Mouse (Mus musculus) forebrain, embryonic 16.5 days (tissue): ENCODE measurements around the gene Mcee. TPM values are rescaled to one million over a fixed set of nuclear protein-coding genes. Genes with fewer than 3 reads are reported as not detected.

Experiments used
- ATAC-seq: fragments of 200-750 bp; cut with Nextera tagmentation; 2 replicates; pipeline ENCODE4 v1.8.0; 2017; ENCODE audit warnings: mild to moderate bottlenecking, moderate library complexity
- H3K27ac ChIP-seq: fragments of 300-500 bp; sonication (generic); 2 replicates; pipeline ENCODE4 v1.5.1; 2014; ENCODE audit warnings: low read length, control low read depth
- H3K27me3 ChIP-seq: fragments of 300-500 bp; sonication (generic); replicated peaks from 2 replicates; pipeline ENCODE4 v1.6.1; 2014; ENCODE audit warnings: low read length; ENCODE audit not compliant: control insufficient read depth, insufficient read depth
- H3K36me3 ChIP-seq: fragments of 300-500 bp; sonication (generic); 2 replicates; pipeline ENCODE4 v1.6.1; 2014; ENCODE audit not compliant: control insufficient read depth, insufficient read depth
- H3K4me1 ChIP-seq: fragments of 300-500 bp; sonication (generic); replicated peaks from 2 replicates; pipeline ENCODE4 v1.6.1; 2014; ENCODE audit warnings: low read length; ENCODE audit not compliant: control insufficient read depth, insufficient read depth
- H3K4me2 ChIP-seq: fragments of 300-500 bp; sonication (generic); 2 replicates; pipeline ENCODE4 v1.6.1; 2014; ENCODE audit warnings: mild to moderate bottlenecking, low read length, control low read depth
- H3K4me3 ChIP-seq: fragments of 300-500 bp; sonication (generic); replicated peaks from 2 replicates; pipeline ENCODE4 v1.5.1; 2014; ENCODE audit warnings: mild to moderate bottlenecking, low read length, control low read depth
- H3K9ac ChIP-seq: fragments of 300-500 bp; sonication (generic); replicated peaks from 2 replicates; pipeline ENCODE4 v1.6.1; 2014; ENCODE audit warnings: low read depth, low read length, control low read depth
- H3K9me3 ChIP-seq: fragments of 300-500 bp; sonication (generic); 2 replicates; pipeline ENCODE4 v1.6.1; 2016; ENCODE audit warnings: low read length; ENCODE audit not compliant: control insufficient read depth
- WGBS: fragments of 180-500 bp; shearing (Covaris S2); extraction: QIAGEN DNeasy Blood & Tissue Kit; methylation state at CpG from one replicate; pipeline ENCODE4 v1.1.7; 2014; 5-methylcytosine and 5-hydroxymethylcytosine counted together
- polyA plus RNA-seq: library from polyadenylated mRNA; unstranded; fragments of >200 nt; fragmentation: Nextera tagmentation; extraction: Ambion mirVana; gene quantifications from 2 replicates; pipeline ENCODE4 v1.2.1, GENCODE M21; 2015

Gene Mcee
- polyA plus RNA-seq, 1 experiment from 2014 or later = 31.6 TPM

- Histone ChIP-seq H3K36me3 (peaks cover 13% of the 10 kb centered on the region), H3K27ac (no peak overlapping the region), H3K4me3 (no peak overlapping the region), H3K4me2 (no peak overlapping the region), H3K27me3 (no peaks in the 10 kb centered on the region), H3K9ac (no peak overlapping the region), H3K9me3 (no peaks in the 10 kb centered on the region), H3K4me1 (no peaks in the 10 kb centered on the region)
- no peak for ATAC-seq
- WGBS = 76% methylated on average over 3 of the region's 3 CpGs
These were observed 31.8 kb upstream of the Mcee start for GRCm38 (mm10) chr7:64360586-64360945.

GRCm38 (mm10) chr7:64365863-64366262, 26.5 kb upstream of the Mcee start:
- 95% methylated on average over 5 of the region's 5 CpGs for WGBS
- peaks cover 9% of the 10 kb centered on the region; the same call in 1 of the 2 replicates for H3K36me3 ChIP-seq
- no peaks in the 10 kb centered on the region for H3K4me1 ChIP-seq
- ATAC-seq = no peak
- H3K9ac ChIP-seq = no peak overlapping the region
- no peaks in the 10 kb centered on the region for H3K27me3 ChIP-seq
- no peaks in the 10 kb centered on the region for H3K9me3 ChIP-seq
- no peak overlapping the region for H3K27ac ChIP-seq
- H3K4me3 ChIP-seq = no peak overlapping the region
- H3K4me2 ChIP-seq = no peak overlapping the region

- 0 out of 2 replicates have a peak, but pooled peaks cover 2% of the 10 kb centered on the region for H3K36me3 ChIP-seq
- 90% methylated on average over 6 of the region's 6 CpGs for WGBS
- no peaks in the 10 kb centered on the region for H3K27me3 ChIP-seq
- no peak for ATAC-seq
- no peak overlapping the region for H3K9ac ChIP-seq
- H3K4me3 ChIP-seq = no peak overlapping the region
- H3K4me2 ChIP-seq = no peak overlapping the region
- peaks cover 8% of the 10 kb centered on the region for H3K4me1 ChIP-seq
- no peak overlapping the region for H3K27ac ChIP-seq
- no peaks in the 10 kb centered on the region for H3K9me3 ChIP-seq
These were observed 22.6 kb upstream of the Mcee start for GRCm38 (mm10) chr7:64369841-64370240.

- H3K9me3 ChIP-seq = no peaks in the 10 kb centered on the region
- no peak overlapping the region for H3K27ac ChIP-seq
- no peak for ATAC-seq
- no peak overlapping the region for H3K9ac ChIP-seq
- no peak overlapping the region for H3K4me3 ChIP-seq
- H3K36me3 ChIP-seq = peaks cover 4% of the 10 kb centered on the region
- H3K4me1 ChIP-seq = peaks cover 8% of the 10 kb centered on the region
- WGBS = 91% methylated on average over 23 of the region's 23 CpGs
- no peaks in the 10 kb centered on the region for H3K27me3 ChIP-seq
- no peak overlapping the region for H3K4me2 ChIP-seq
These were observed 20.2 kb upstream of the Mcee start for GRCm38 (mm10) chr7:64371940-64372878.

- Histone ChIP-seq H3K9me3 (no peaks in the 10 kb centered on the region), H3K4me2 (peak overlapping the region; percentile 77), H3K9ac (peak overlapping the region; percentile 70), H3K4me3 (peak overlapping the region; percentile 64), H3K27me3 (no peaks in the 10 kb centered on the region), H3K4me1 (peaks cover 8% of the 10 kb centered on the region), H3K27ac (peak overlapping the region; percentile 91), H3K36me3 (peaks cover 4% of the 10 kb centered on the region)
- 10% methylated on average over 18 of the region's 18 CpGs for WGBS
- peak; percentile 29; the same call in 1 of the 2 replicates for ATAC-seq
These were observed 19.1 kb upstream of the Mcee start for GRCm38 (mm10) chr7:64373147-64373829.

- H3K9ac ChIP-seq = peak within 1 kb of the TSS; percentile 70
- H3K9me3 ChIP-seq = no peaks in the 10 kb centered on the region
- H3K4me1 ChIP-seq = peaks cover 8% of the 10 kb centered on the region
- peak within 1 kb of the TSS; percentile 64 for H3K4me3 ChIP-seq
- ATAC-seq = peak; percentile 98
- 4% methylated on average over 27 of the region's 27 CpGs for WGBS
- H3K27me3 ChIP-seq = no peaks in the 10 kb centered on the region
- H3K27ac ChIP-seq = peak within 1 kb of the TSS; percentile 91
- H3K36me3 ChIP-seq = peaks cover 7% of the 10 kb centered on the region
- H3K4me2 ChIP-seq = peak within 1 kb of the TSS; percentile 77
These were observed 18.4 kb upstream of the Mcee start, which contains the start of gene Fan1 for GRCm38 (mm10) chr7:64373830-64374562. Fan1 (minus strand) TSS chr7:64374095.

GRCm38 (mm10) chr7:64391479-64391878, 928 bp upstream of the Mcee start:
- no peaks in the 10 kb centered on the region for H3K27me3 ChIP-seq
- peaks cover 19% of the 10 kb centered on the region for H3K4me1 ChIP-seq
- H3K9ac ChIP-seq = peak overlapping the region; percentile 70
- H3K4me3 ChIP-seq = peak overlapping the region; percentile 78
- no peak overlapping the region for H3K27ac ChIP-seq
- H3K4me2 ChIP-seq = peak overlapping the region; percentile 99
- H3K9me3 ChIP-seq = no peaks in the 10 kb centered on the region
- 3% methylated on average over 8 of the region's 8 CpGs for WGBS
- no peak for ATAC-seq
- H3K36me3 ChIP-seq = peaks cover 6% of the 10 kb centered on the region; the same call in 1 of the 2 replicates

GRCm38 (mm10) chr7:64392819-64393151, 378 bp downstream of the Mcee start:
- ATAC-seq = no peak
- peak overlapping the region; percentile 78 for H3K4me3 ChIP-seq
- no peaks in the 10 kb centered on the region for H3K27me3 ChIP-seq
- H3K9ac ChIP-seq = peak overlapping the region; percentile 77
- WGBS = 1% methylated on average over 15 of the region's 15 CpGs
- H3K4me2 ChIP-seq = peak overlapping the region; percentile 75
- H3K4me1 ChIP-seq = peaks cover 19% of the 10 kb centered on the region
- peaks cover 6% of the 10 kb centered on the region; the same call in 1 of the 2 replicates for H3K36me3 ChIP-seq
- no peaks in the 10 kb centered on the region for H3K9me3 ChIP-seq
- H3K27ac ChIP-seq = peak overlapping the region; percentile 76

- Histone ChIP-seq H3K27ac (no peak overlapping the region), H3K4me3 (no peak overlapping the region), H3K9ac (no peak overlapping the region), H3K9me3 (no peaks in the 10 kb centered on the region), H3K4me2 (no peak overlapping the region), H3K36me3 (no peaks in the 10 kb centered on the region), H3K27me3 (no peaks in the 10 kb centered on the region), H3K4me1 (no peaks in the 10 kb centered on the region)
- ATAC-seq = no peak
- 86% methylated on average over 1 of the region's 1 CpGs for WGBS
These were observed 8.3 kb downstream of the Mcee start for GRCm38 (mm10) chr7:64400725-64401124.
